Mouse (Mus musculus) cerebellum, adult 2 months (tissue): Measurements from ENCODE around the gene Slc6a17.

Experiments used
- CTCF ChIP-seq: fragments of 200-500 bp; IDR thresholded peaks from 2 replicates; pipeline ENCODE4 v1.5.1; 2011; ENCODE audit warnings: low read depth, mild to moderate bottlenecking, control low read depth, low read length, moderate library complexity, borderline replicate concordance; ENCODE audit not compliant: insufficient read depth
- POLR2A ChIP-seq: fragments of 200-500 bp; IDR thresholded peaks from 2 replicates; pipeline ENCODE4 v1.6.1; 2011; ENCODE audit warnings: low read length, control low read depth, borderline replicate concordance; ENCODE audit not compliant: insufficient read depth

GRCm38 (mm10) chr3:107466577-107466976 lies 51.2 kb downstream of the Slc6a17 start:
- no peak for TF ChIP-seq POLR2A
- TF ChIP-seq CTCF, result peak; percentile 94
